In genomic region chr9:60296276-60296675, GRCm38 (mm10) we compare ENCODE assay signal across 27 mouse cellular contexts.
"Had no signal": no experiment of that assay in that cellular context is flagged by ENCODE, and none has a peak within 500 bp of the region (broad histone marks: within the 10 kb centered on the region; RNA-seq: fewer than 3 reads in every experiment).

No protein-coding gene starts in this region.

- H3K4me2 ChIP-seq: heart, embryonic 11.5 days; heart, embryonic 13.5 days; heart, embryonic 15.5 days; hindbrain, embryonic 13.5 days; hindbrain, embryonic 15.5 days; kidney, embryonic 15.5 days; limb, embryonic 13.5 days; limb, embryonic 15.5 days; liver, embryonic 12.5 days had no signal

- H3K27ac ChIP-seq: heart, adult 2 months; heart, embryonic 13.5 days; heart, embryonic 15.5 days; hindbrain, embryonic 13.5 days; hindbrain, embryonic 15.5 days; hindbrain, postnatal 0 days; kidney, embryonic 15.5 days; kidney, postnatal 0 days; limb, embryonic 13.5 days; limb, embryonic 15.5 days; liver, embryonic 12.5 days; liver, embryonic 14.5 days had no signal

- H3K36me3 ChIP-seq: hindbrain, embryonic 13.5 days; hindbrain, embryonic 15.5 days; limb, embryonic 13.5 days; limb, embryonic 15.5 days; liver, embryonic 12.5 days had no signal

- H3K27me3 ChIP-seq: heart, embryonic 13.5 days; heart, embryonic 15.5 days; hindbrain, embryonic 13.5 days; hindbrain, embryonic 15.5 days; kidney, embryonic 15.5 days; limb, embryonic 15.5 days had no signal

- H3K4me1 ChIP-seq: heart, embryonic 13.5 days; heart, embryonic 15.5 days; hindbrain, embryonic 15.5 days; liver, embryonic 12.5 days had no signal

- ATAC-seq: forebrain, postnatal 0 days; hindbrain, postnatal 0 days; intestine, embryonic 16.5 days; liver, embryonic 12.5 days had no signal

- H3K9me3 ChIP-seq: heart, embryonic 15.5 days; hindbrain, embryonic 13.5 days; limb, embryonic 15.5 days; liver, embryonic 12.5 days had no signal

- H3K4me3 ChIP-seq: heart, adult 2 months; heart, embryonic 13.5 days; heart, embryonic 15.5 days; hindbrain, embryonic 13.5 days; hindbrain, embryonic 15.5 days; kidney, embryonic 15.5 days; limb, embryonic 13.5 days; limb, embryonic 15.5 days; liver, embryonic 12.5 days had no signal

- H3K9ac ChIP-seq: forebrain, postnatal 0 days; heart, embryonic 13.5 days; heart, embryonic 15.5 days; hindbrain, embryonic 13.5 days; hindbrain, embryonic 15.5 days; kidney, embryonic 15.5 days; limb, embryonic 13.5 days; limb, embryonic 15.5 days; liver, embryonic 12.5 days; liver, embryonic 14.5 days had no signal

- DNase-seq: forebrain, postnatal 0 days; gastrocnemius, postnatal 14 days; gastrocnemius, postnatal 36 days; heart, adult 11 months; heart, adult 2 months; heart, postnatal 14 days; heart, postnatal 36 days; kidney, adult 11 months; kidney, adult 2 months; kidney, adult 9 months; kidney, postnatal 14 days; kidney, postnatal 36 days; layer of hippocampus, adult 9-11 months; layer of hippocampus, postnatal 36 days had no signal
